ENCODE assay signal across 12 mouse cellular contexts in genomic region chr6:144695660-144696059, GRCm38 (mm10).
DNase-seq lines count a peak whose midpoint lies in the region; ATAC-seq and TF ChIP-seq lines count a peak whose summit lies in the region.
"Had no signal": no experiment of that assay in that cellular context is flagged by ENCODE, and none has a peak within 500 bp of the region (broad histone marks: within the 10 kb centered on the region; RNA-seq: fewer than 3 reads in every experiment).

No protein-coding gene starts in this region.

- TF ChIP-seq CTCF in left cerebral cortex, adult 2 months (IDR thresholded peaks at IDR 0.05): no peak

- H3K9me3 ChIP-seq in heart, embryonic 11.5 days (replicated peaks; ENCODE audit: control insufficient read depth, low read length): no peaks in the 10 kb centered on the region
- H3K9me3 ChIP-seq in midbrain, embryonic 10.5 days (replicated peaks): no peaks in the 10 kb centered on the region
- H3K9me3 ChIP-seq: liver, embryonic 13.5 days; neural tube, embryonic 13.5 days had no signal

- H3K9ac ChIP-seq in heart, embryonic 11.5 days (ENCODE audit: low read depth, low read length): no peak overlapping the region
- H3K9ac ChIP-seq: liver, embryonic 13.5 days; neural tube, embryonic 13.5 days had no signal

- 0 out of 2 replicates have a peak, but pooled peaks have one; percentile 31 for ATAC-seq in heart, embryonic 11.5 days (replicated peaks; ENCODE audit: insufficient number of reproducible peaks, low FRiP score, low TSS enrichment)
- ATAC-seq: forebrain, embryonic 16.5 days; intestine, embryonic 16.5 days had no signal

- H3K4me3 ChIP-seq in left cerebral cortex, adult 2 months: no peak overlapping the region
- no peak overlapping the region for H3K4me3 ChIP-seq in heart, embryonic 11.5 days (ENCODE audit: low read depth, low read length)
- H3K4me3 ChIP-seq in midbrain, embryonic 10.5 days: no peak overlapping the region
- H3K4me3 ChIP-seq: liver, embryonic 13.5 days; neural tube, embryonic 13.5 days had no signal

- WGBS in heart, embryonic 11.5 days (ENCODE audit: insufficient replicate concordance): 13% methylated on average over 4 of the region's 4 CpGs
- WGBS in midbrain, embryonic 10.5 days: 88% methylated on average over 4 of the region's 4 CpGs

- H3K27ac ChIP-seq in left cerebral cortex, adult 2 months: no peak overlapping the region
- no peak overlapping the region for H3K27ac ChIP-seq in heart, embryonic 11.5 days (ENCODE audit: low read depth, low read length)
- H3K27ac ChIP-seq in midbrain, embryonic 10.5 days (replicated peaks): no peak overlapping the region
- H3K27ac ChIP-seq: liver, embryonic 13.5 days; macrophage; neural tube, embryonic 13.5 days had no signal

- no peak overlapping the region for H3K4me2 ChIP-seq in heart, embryonic 11.5 days
- H3K4me2 ChIP-seq: liver, embryonic 13.5 days; neural tube, embryonic 13.5 days had no signal

- H3K36me3 ChIP-seq in heart, embryonic 11.5 days (ENCODE audit: control insufficient read depth, insufficient read depth, low read length): no peaks in the 10 kb centered on the region
- H3K36me3 ChIP-seq in midbrain, embryonic 10.5 days: no peaks in the 10 kb centered on the region
- H3K36me3 ChIP-seq: liver, embryonic 13.5 days; neural tube, embryonic 13.5 days had no signal

- no peaks in the 10 kb centered on the region for H3K27me3 ChIP-seq in heart, embryonic 11.5 days (ENCODE audit: control insufficient read depth, insufficient read depth, low read length)
- no peaks in the 10 kb centered on the region for H3K27me3 ChIP-seq in midbrain, embryonic 10.5 days (ENCODE audit: low read depth, poor library complexity, severe bottlenecking)
- H3K27me3 ChIP-seq: liver, embryonic 13.5 days; neural tube, embryonic 13.5 days had no signal

- 0 out of 2 replicates have a peak, but pooled peaks cover 2% of the 10 kb centered on the region for H3K4me1 ChIP-seq in heart, embryonic 11.5 days (ENCODE audit: control insufficient read depth, insufficient read depth, low read length)
- no peaks in the 10 kb centered on the region for H3K4me1 ChIP-seq in midbrain, embryonic 10.5 days
- H3K4me1 ChIP-seq: liver, embryonic 13.5 days; neural tube, embryonic 13.5 days had no signal

- peak; percentile 12 for DNase-seq in left cerebral cortex, adult 11 months (ENCODE audit: low spot score)
- DNase-seq in left cerebral cortex, adult 2 months (ENCODE audit: extremely low spot score in 1 of 2, low spot score in 2 of 2): no peak
- DNase-seq in brain, adult 2 months (ENCODE audit: low read depth, low spot score): peak; percentile 81
- peak; percentile 11 to 65 for DNase-seq in left cerebral cortex, postnatal 25 days (ENCODE audit: low spot score in 2 of 2)
- no peak for DNase-seq in urinary bladder, postnatal 36 days (ENCODE audit: low spot score in 2 of 2)
- DNase-seq in midbrain, embryonic 10.5 days (ENCODE audit: low spot score): no peak
- DNase-seq: liver, embryonic 13.5 days had no signal

- intact Hi-C loops in left cerebral cortex, adult 2 months (cut with DNase I): no loop called here
- intact Hi-C loops in left cerebral cortex, postnatal 25 days (cut with DNase I): no loop called here

Comparison
In these comparisons a context has a peak if more than half of its experiments do, and no peak if none do; other contexts are left out.
1. DNase-seq: peak in left cerebral cortex, adult 11 months (single experiment), brain, adult 2 months (single experiment) and left cerebral cortex, postnatal 25 days (2 of 2); none in left cerebral cortex, adult 2 months (0 of 2), urinary bladder, postnatal 36 days (0 of 2) and midbrain, embryonic 10.5 days (single experiment).